Mouse (Mus musculus) gastrocnemius, postnatal 4 days (tissue): ENCODE measurements around the gene Gm49027. TPM values are rescaled to one million over a fixed set of nuclear protein-coding genes. Genes with fewer than 3 reads are reported as not detected.
A peak's percentile ranks its signal among the peaks of the same experiment; 100 is the strongest.

Source experiments
- DNase-seq, 2 experiments: peaks; one replicate each; pipeline ENCODE4 v3.0.0; 2021 to 2022; ENCODE audit warnings: low spot score in 2 of 2, mixed read lengths in 2 of 2
- microRNA-seq: library from miRNA; unstranded; fragments of <30 nt; microRNA quantifications from one replicate; pipeline ENCODE4 v1.2.0, GENCODE M21; 2021
- total RNA-seq, 2 experiments: library from RNA; stranded (reverse); gene quantifications; 2 replicates each; pipeline ENCODE4 v1.2.3; 2021

Gm49027 gene
- total RNA-seq, 2 experiments from 2014 or later, result 0.74 to 0.93 TPM

- peak in 1 of 2 experiments; percentile 63 for DNase-seq
These were observed 17.2 kb downstream of the Gm49027 start for GRCm38 (mm10) chr5:123507936-123508723.

- DNase-seq, result no peak
These were observed 23.3 kb downstream of the Gm49027 start for GRCm38 (mm10) chr5:123501973-123502372.

- DNase-seq, result no peak
These were observed 25.6 kb downstream of the Gm49027 start for GRCm38 (mm10) chr5:123499717-123500116.

- peak in 1 of 2 experiments; percentile 31 for DNase-seq
These were observed 35.4 kb downstream of the Gm49027 start for GRCm38 (mm10) chr5:123489935-123490334.

GRCm38 (mm10) chr5:123489112-123489785, 36.0 kb downstream of the Gm49027 start, which contains the start of the genes Lrrc43 and Il31:
Gene Lrrc43, plus strand, starts transcription at chr5:123489305.
Gene Il31, minus strand, starts transcription at chr5:123489489.
- no peak for DNase-seq

- no peak for DNase-seq
These were observed 37.5 kb downstream of the Gm49027 start for GRCm38 (mm10) chr5:123487659-123488395.

- no peak for DNase-seq
These were observed 51.5 kb downstream of the Gm49027 start for GRCm38 (mm10) chr5:123473817-123474216.

- no peak for DNase-seq
These were observed 54.4 kb downstream of the Gm49027 start for GRCm38 (mm10) chr5:123470784-123471400.

GRCm38 (mm10) chr5:123464638-123465037, 60.6 kb downstream of the Gm49027 start:
- no peak for DNase-seq

Small RNA genes lying within 50 kb of the gene (microRNA-seq; reads per million reads assigned to microRNA genes)
- gene Mir7647, result not detected

Other genes starting within 250 kb of the Gm49027 start
- gene Bcl7a, start 181.7 kb downstream of the Gm49027 start, total RNA-seq, result 10 to 100 TPM; 33.6 to 37.5 TPM
- gene Mlxip, start 130.7 kb downstream of the Gm49027 start, total RNA-seq, result 10 to 100 TPM; 48.4 to 49.8 TPM
- not detected for gene Lrrc43, start 36.2 kb downstream of the Gm49027 start, total RNA-seq
- gene Il31, start 36.0 kb downstream of the Gm49027 start, total RNA-seq, result not detected
- gene B3gnt4, start 15.0 kb downstream of the Gm49027 start, total RNA-seq, result not detected
- 10 to 100 TPM; 38.9 to 47.4 TPM for gene Diablo, start 1.3 kb downstream of the Gm49027 start, total RNA-seq
- gene Vps33a, start 47.5 kb upstream of the Gm49027 start, total RNA-seq, result 10 to 100 TPM; 31.5 to 31.9 TPM
- gene Clip1, start 159.1 kb upstream of the Gm49027 start, total RNA-seq, result 10 to 100 TPM; 79.5 to 94.5 TPM
- gene Zcchc8, start 195.6 kb upstream of the Gm49027 start, total RNA-seq, result 10 to 100 TPM; 42.8 to 50.7 TPM
- 10 to 100 TPM; 64.5 to 87.8 TPM for gene Rsrc2, start 223.9 kb upstream of the Gm49027 start, total RNA-seq
- 10 to 100 TPM; 14.3 to 15.1 TPM for gene Kntc1, start 224.2 kb upstream of the Gm49027 start, total RNA-seq